Comparison of ENCODE assay signal across 8 mouse cellular contexts in the genomic region with DNA sequence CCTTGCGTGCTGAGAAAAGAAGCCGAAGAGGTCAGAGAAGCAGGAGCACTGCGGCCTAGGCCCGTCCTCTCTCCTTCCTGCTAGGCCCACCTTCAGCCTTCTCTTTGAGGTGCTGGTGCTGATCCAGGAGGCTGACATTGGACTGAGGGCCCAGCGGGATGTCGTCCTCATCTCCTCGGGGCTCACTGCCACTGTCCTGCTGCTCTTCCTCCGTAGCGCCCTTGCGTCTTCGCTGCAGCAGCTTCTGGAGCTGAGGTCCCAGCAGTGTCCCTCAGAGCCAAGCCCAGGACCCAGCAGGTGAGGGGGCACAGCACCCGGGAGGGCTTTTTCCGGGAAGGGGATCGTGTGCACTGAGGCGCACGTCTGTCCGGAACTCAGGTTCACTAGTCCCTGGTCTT. TPM values are rescaled to one million over a fixed set of nuclear protein-coding genes. Genes with fewer than 3 reads are reported as not detected.
DNase-seq lines count a peak whose midpoint lies in the region; ATAC-seq and TF ChIP-seq lines count a peak whose summit lies in the region.

No protein-coding gene starts in this region.

- H3K27me3 ChIP-seq in hindbrain, postnatal 0 days (ENCODE audit: insufficient read depth, low read length) = no peaks in the 10 kb centered on the region
- no peaks in the 10 kb centered on the region for H3K27me3 ChIP-seq in myocyte (ENCODE audit: control insufficient read depth, insufficient read depth, insufficient read length)

- H3K9ac ChIP-seq in hindbrain, postnatal 0 days (replicated peaks; ENCODE audit: low read length) = peak overlapping the region; percentile 79

- peaks cover 11% of the 10 kb centered on the region for H3K79me2 ChIP-seq in myocyte (ENCODE audit: control insufficient read depth, insufficient read depth)

- H3K36me3 ChIP-seq in hindbrain, postnatal 0 days (ENCODE audit: insufficient read depth, low read length) = peaks cover 53% of the 10 kb centered on the region
- H3K36me3 ChIP-seq in myocyte (ENCODE audit: control insufficient read depth, insufficient read depth) = no peaks in the 10 kb centered on the region

- ATAC-seq in hindbrain, postnatal 0 days = no peak

- no peak overlapping the region for H3K27ac ChIP-seq in cortical plate, adult 2 months (ENCODE audit: insufficient read depth, low read length)
- H3K27ac ChIP-seq in hindbrain, postnatal 0 days = peak overlapping the region; percentile 80

- no peak for TF ChIP-seq CTCF in lung, adult 2 months (IDR thresholded peaks at IDR 0.05; ENCODE audit: insufficient read depth, low read length)
- no peak for TF ChIP-seq CTCF in cortical plate, adult 2 months (IDR thresholded peaks at IDR 0.05; ENCODE audit: extremely low read depth, insufficient read depth, low read length)
- TF ChIP-seq CTCF in hindbrain, postnatal 0 days (IDR thresholded peaks at IDR 0.05; ENCODE audit: low read depth) = no peak

- H3K4me1 ChIP-seq in lung, adult 2 months (ENCODE audit: control insufficient read depth, insufficient read depth, low read length) = no peaks in the 10 kb centered on the region; the same call in 1 of the 2 replicates
- no peaks in the 10 kb centered on the region for H3K4me1 ChIP-seq in cortical plate, adult 2 months (ENCODE audit: control insufficient read depth, insufficient read depth, low read length)
- H3K4me1 ChIP-seq in hindbrain, postnatal 0 days (ENCODE audit: insufficient read depth, low read length) = peaks cover 10% of the 10 kb centered on the region

- DNase-seq in lung, adult 2 months = no peak
- no peak for DNase-seq in lung, adult 18-20 months
- no peak for DNase-seq in hindbrain, postnatal 0 days (ENCODE audit: low spot score)
- no peak for DNase-seq in thymus, postnatal 14 days
- DNase-seq in thymus, postnatal 4 days = no peak
- DNase-seq in thymus, postnatal 0 days (ENCODE audit: low spot score) = no peak

- no peak for TF ChIP-seq POLR2A in lung, adult 2 months (IDR thresholded peaks at IDR 0.05; ENCODE audit: borderline replicate concordance, extremely low read depth, low read depth, low read length)
- no peak for TF ChIP-seq POLR2A in cortical plate, adult 2 months (IDR thresholded peaks at IDR 0.05; ENCODE audit: extremely low read depth, insufficient read depth, low read length)
- no peak for TF ChIP-seq POLR2A in myocyte (IDR thresholded peaks at IDR 0.05; ENCODE audit: insufficient read length, low read depth)

- H3K4me2 ChIP-seq in hindbrain, postnatal 0 days (ENCODE audit: low read depth, low read length) = peak overlapping the region; percentile 97
- peak overlapping the region; percentile 93 for H3K4me2 ChIP-seq in myocyte (ENCODE audit: low read depth)

- WGBS in lung, adult 2 months = 14% methylated on average over 17 of the region's 17 CpGs
- 18% methylated on average over 17 of the region's 17 CpGs for WGBS in hindbrain, postnatal 0 days

- peak overlapping the region; percentile 79 for H3ac ChIP-seq in myocyte (ENCODE audit: control insufficient read depth, insufficient read length)

- peak overlapping the region; percentile 75 for H3K4me3 ChIP-seq in lung, adult 2 months (replicated peaks; ENCODE audit: extremely low read depth, low read depth, low read length)
- peak overlapping the region; percentile 90 for H3K4me3 ChIP-seq in cortical plate, adult 2 months (ENCODE audit: insufficient read depth, low read length)
- peak overlapping the region; percentile 76 for H3K4me3 ChIP-seq in hindbrain, postnatal 0 days (ENCODE audit: low read length)
- H3K4me3 ChIP-seq in myocyte = peak overlapping the region; percentile 63

- H3K9me3 ChIP-seq in hindbrain, postnatal 0 days (ENCODE audit: low read length) = no peaks in the 10 kb centered on the region

TF ChIP-seq in myocyte, 11 proteins besides CTCF, POLR2A, EP300 and RAD21:
- TF ChIP-seq E2F4 (IDR thresholded peaks at IDR 0.05; ENCODE audit: insufficient read depth) = no peak
- no peak for TF ChIP-seq MYOG (IDR thresholded peaks at IDR 0.05; ENCODE audit: control insufficient read depth in 1 of 3, insufficient read depth in 1 of 3, insufficient read length in 2 of 3, low read depth in 2 of 3)
- no peak for TF ChIP-seq CEBPB (IDR thresholded peaks at IDR 0.05; ENCODE audit: insufficient read depth, poor library complexity, severe bottlenecking)
- no peak for TF ChIP-seq TCF12 (IDR thresholded peaks at IDR 0.05; ENCODE audit: insufficient read depth, poor library complexity, severe bottlenecking)
- no peak for TF ChIP-seq POLR2AphosphoS2 (IDR thresholded peaks at IDR 0.05; ENCODE audit: insufficient read length, low read depth)

RNA-seq across cellular contexts. Expression of gene Ddx41, which starts 0.7 kb away (rescaled TPM):
- polyA plus RNA-seq in lung, adult 2 months (2012; rRNA removed) = 58.0 and 61.1 TPM in 2 replicates
- polyA plus RNA-seq in cortical plate, adult 2 months (2012; rRNA removed) = 81.1 and 87.4 TPM in 2 replicates
- total RNA-seq in hindbrain, postnatal 0 days (2014; rRNA removed) = 48.6 and 53.4 TPM in 2 replicates
- polyA plus RNA-seq in hindbrain, postnatal 0 days (2015; fragmentation: Nextera tagmentation; extraction: Ambion mirVana) = 44.4 and 47.2 TPM in 2 replicates
- polyA plus RNA-seq in myocyte (2012; fragmentation: generic; extraction: Trizol) = 33.3 TPM
- polyA plus RNA-seq in thymus, postnatal 0 days (2015; fragmentation: Nextera tagmentation; extraction: Ambion mirVana) = 51.6 and 54.2 TPM in 2 replicates

RNA-seq across cellular contexts. Expression of gene Dok3, which starts 6.7 kb away (rescaled TPM):
- 39.8 TPM in 2 replicates for polyA plus RNA-seq in lung, adult 2 months (2012; rRNA removed)
- 15.6 and 16.8 TPM in 2 replicates for polyA plus RNA-seq in cortical plate, adult 2 months (2012; rRNA removed)
- 4.7 and 5.2 TPM in 2 replicates for total RNA-seq in hindbrain, postnatal 0 days (2014; rRNA removed)
- polyA plus RNA-seq in hindbrain, postnatal 0 days (2015; fragmentation: Nextera tagmentation; extraction: Ambion mirVana) = 1.1 and 1.6 TPM in 2 replicates
- 1.00 TPM for polyA plus RNA-seq in myocyte (2012; fragmentation: generic; extraction: Trizol)
- polyA plus RNA-seq in thymus, postnatal 0 days (2015; fragmentation: Nextera tagmentation; extraction: Ambion mirVana) = 2.6 and 2.7 TPM in 2 replicates

RNA-seq across cellular contexts. Expression of gene Pdlim7, which starts 22.3 kb away (rescaled TPM):
- 72.1 and 80.5 TPM in 2 replicates for polyA plus RNA-seq in lung, adult 2 months (2012; rRNA removed)
- 168 and 171 TPM in 2 replicates for polyA plus RNA-seq in cortical plate, adult 2 months (2012; rRNA removed)
- total RNA-seq in hindbrain, postnatal 0 days (2014; rRNA removed) = 43.4 and 49.9 TPM in 2 replicates
- polyA plus RNA-seq in hindbrain, postnatal 0 days (2015; fragmentation: Nextera tagmentation; extraction: Ambion mirVana) = 133 TPM in 2 replicates
- 553 TPM for polyA plus RNA-seq in myocyte (2012; fragmentation: generic; extraction: Trizol)
- 37.5 and 39.4 TPM in 2 replicates for polyA plus RNA-seq in thymus, postnatal 0 days (2015; fragmentation: Nextera tagmentation; extraction: Ambion mirVana)

RNA-seq across cellular contexts. Expression of gene Fam193b, which starts 35.1 kb away (rescaled TPM):
- 142 and 151 TPM in 2 replicates for polyA plus RNA-seq in lung, adult 2 months (2012; rRNA removed)
- polyA plus RNA-seq in cortical plate, adult 2 months (2012; rRNA removed) = 138 and 157 TPM in 2 replicates
- total RNA-seq in hindbrain, postnatal 0 days (2014; rRNA removed) = 60.2 and 87.5 TPM in 2 replicates
- 38.8 and 38.9 TPM in 2 replicates for polyA plus RNA-seq in hindbrain, postnatal 0 days (2015; fragmentation: Nextera tagmentation; extraction: Ambion mirVana)
- 13.5 TPM for polyA plus RNA-seq in myocyte (2012; fragmentation: generic; extraction: Trizol)
- 39.6 and 50.0 TPM in 2 replicates for polyA plus RNA-seq in thymus, postnatal 0 days (2015; fragmentation: Nextera tagmentation; extraction: Ambion mirVana)

RNA-seq across cellular contexts. Expression of gene Tmed9, which starts 37.7 kb away (rescaled TPM):
- polyA plus RNA-seq in lung, adult 2 months (2012; rRNA removed) = 59.3 and 81.6 TPM in 2 replicates
- polyA plus RNA-seq in cortical plate, adult 2 months (2012; rRNA removed) = 111 and 125 TPM in 2 replicates
- 59.3 and 66.7 TPM in 2 replicates for total RNA-seq in hindbrain, postnatal 0 days (2014; rRNA removed)
- 105 and 117 TPM in 2 replicates for polyA plus RNA-seq in hindbrain, postnatal 0 days (2015; fragmentation: Nextera tagmentation; extraction: Ambion mirVana)
- 200 TPM for polyA plus RNA-seq in myocyte (2012; fragmentation: generic; extraction: Trizol)
- 117 and 129 TPM in 2 replicates for polyA plus RNA-seq in thymus, postnatal 0 days (2015; fragmentation: Nextera tagmentation; extraction: Ambion mirVana)
